Mouse (Mus musculus): ENCODE data around the gene Eif1.

DNA sequence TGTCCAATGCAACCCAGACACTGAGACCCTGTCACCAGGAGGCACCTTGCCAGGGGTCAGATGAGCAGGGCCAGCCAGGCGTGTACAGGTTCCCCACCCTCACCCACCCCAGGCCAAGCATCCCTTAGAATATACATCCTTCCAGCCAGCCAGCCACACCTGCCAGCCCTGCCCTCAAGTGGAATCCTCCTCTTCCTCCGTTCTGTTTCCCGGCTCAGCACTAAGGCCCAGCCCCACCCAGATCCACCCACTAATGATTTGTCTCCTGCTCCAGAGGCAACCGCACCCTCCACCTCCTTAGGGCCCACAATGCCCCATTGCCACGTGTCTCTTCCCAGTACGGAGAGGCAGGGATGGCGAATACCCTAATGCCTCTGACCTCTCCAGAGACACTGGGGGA lies 45.0 kb upstream of the Eif1 start:
- TF ChIP-seq POLR2A (IDR thresholded peaks at IDR 0.05; ENCODE audit: control insufficient read depth, low read depth, low read length) = no peak
- TF ChIP-seq CTCF (IDR thresholded peaks at IDR 0.05; ENCODE audit: control insufficient read depth, insufficient read depth, insufficient replicate concordance, low read depth, low read length) = no peak

All from testis, adult 2 months (tissue).